Mouse (Mus musculus) v-Abl transformed pro-B cells (cell line): ENCODE data around the gene Cracr2b.
"Not testable (repeated sequence)": the region's sequence is repeated elsewhere in the genome, so short reads cannot be mapped to it uniquely, and the experiment has no call there.

Experiments used
- in situ Hi-C, 2 experiments: fragments of 400-800 bp; cut with MboI; formaldehyde crosslinking; loops; one replicate each; pipeline ENCODE4 v1.15.1; 2025; ENCODE audit not compliant: unreplicated experiment in 2 of 2

Cracr2b gene

GRCm38 (mm10) chr7:141432741-141433516 lies 28.0 kb upstream of the Cracr2b start:
- in situ Hi-C loops, result no loop called here

- in situ Hi-C loops, result no loop called here
Measured at GRCm38 (mm10) chr7:141433517-141434400, 27.1 kb upstream of the Cracr2b start.

DNA sequence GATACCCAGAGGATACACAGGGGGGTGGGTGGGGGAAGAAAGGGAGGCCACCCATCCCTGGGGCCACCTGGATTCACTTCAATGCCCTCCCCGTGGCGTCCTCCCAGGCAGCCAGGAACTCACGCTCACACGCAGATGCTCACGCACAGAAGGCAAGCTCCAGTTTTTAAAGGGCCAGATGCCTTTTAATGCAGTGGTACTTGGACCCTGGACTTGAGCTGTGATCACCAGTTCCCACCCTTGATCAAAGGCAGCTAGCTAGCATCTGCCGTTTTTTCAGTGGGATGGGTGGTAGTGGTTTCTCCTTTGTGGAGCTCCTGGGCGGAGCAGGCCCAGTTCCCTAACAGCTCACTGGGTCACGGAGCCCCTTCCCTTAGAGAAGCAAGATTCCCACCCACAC lies 26.4 kb upstream of the Cracr2b start:
- in situ Hi-C loops, result no loop called here

GRCm38 (mm10) chr7:141435129-141435855 lies 25.6 kb upstream of the Cracr2b start:
- in situ Hi-C loops, result no loop called here

DNA sequence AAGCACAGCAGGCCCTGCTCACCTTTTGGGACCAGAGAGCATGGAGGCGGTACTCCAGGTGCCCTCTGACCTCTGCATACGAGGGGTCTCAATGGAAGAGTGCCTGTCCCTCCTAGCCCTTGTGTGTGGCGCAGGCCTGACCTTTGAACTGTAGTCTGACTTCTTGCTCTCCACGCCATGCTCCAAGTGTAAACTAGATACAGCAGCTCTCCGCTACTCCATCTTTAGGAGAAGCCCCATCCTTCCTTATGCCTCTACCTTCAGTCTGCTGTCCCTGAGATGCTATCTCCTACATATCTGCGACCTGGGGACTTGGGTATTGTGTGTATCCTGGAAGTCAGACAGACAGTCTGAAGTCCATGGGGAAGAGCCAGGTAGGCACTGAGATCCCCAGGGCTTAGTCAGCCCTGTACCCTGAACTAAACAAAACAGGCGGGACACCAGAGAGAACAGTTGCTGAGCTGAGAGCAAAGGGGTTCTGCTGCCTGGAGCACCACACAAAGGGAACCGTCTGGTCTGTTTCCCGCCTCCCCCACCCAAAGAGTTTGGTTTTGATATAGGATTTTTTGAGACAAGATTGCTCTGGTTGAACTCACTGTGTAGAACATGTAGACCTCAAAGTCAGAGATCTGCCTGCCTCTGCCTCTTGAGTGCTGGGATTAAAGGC lies 24.9 kb upstream of the Cracr2b start:
- in situ Hi-C loops, result no loop called here

- in situ Hi-C loops, result no loop called here
Measured at GRCm38 (mm10) chr7:141436523-141436892, 24.4 kb upstream of the Cracr2b start.

DNA sequence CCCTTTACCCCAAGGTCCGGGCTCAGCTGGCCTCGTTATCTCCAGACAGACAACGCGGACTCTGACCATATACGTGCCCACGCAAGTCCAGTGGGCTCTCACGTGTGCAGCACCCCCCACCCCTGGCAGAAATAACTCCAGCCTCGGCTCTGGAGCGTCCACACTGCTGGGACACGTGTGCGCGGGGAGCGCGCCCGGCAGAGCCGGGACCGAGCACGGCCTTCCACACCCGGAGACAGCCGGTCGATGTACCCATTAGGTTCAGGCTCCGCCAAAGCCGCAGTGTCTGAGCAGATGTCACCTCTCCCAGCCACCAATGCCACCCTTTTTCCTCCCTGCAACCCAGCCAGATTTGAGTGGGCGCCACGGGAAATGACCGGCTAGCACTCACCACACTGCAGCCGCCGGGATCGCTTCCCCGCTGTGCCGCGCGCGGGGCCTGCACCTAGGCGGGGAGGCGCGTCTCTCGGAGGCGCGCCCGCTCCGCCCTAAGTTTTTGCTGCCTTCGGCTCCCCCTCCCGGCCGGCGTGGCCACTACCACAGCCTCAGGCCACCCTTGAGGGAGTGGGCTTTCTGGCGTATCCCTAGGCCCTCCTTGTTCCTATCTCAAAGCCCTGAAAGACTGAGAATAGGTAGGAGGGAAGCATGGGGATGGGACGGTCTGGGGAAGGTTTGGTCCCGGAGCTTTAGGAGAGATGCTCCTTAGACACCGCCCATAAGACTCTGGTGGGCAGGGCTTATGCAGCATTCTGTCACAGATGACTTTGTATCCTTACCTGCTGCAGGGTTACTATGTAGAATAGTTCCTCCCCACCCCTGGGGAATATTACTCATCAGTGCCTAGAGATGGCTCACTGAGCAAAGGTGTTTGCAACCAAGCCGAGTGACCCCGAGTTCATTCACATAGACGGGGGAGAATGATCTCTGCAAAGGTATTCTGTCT lies 23.4 kb upstream of the Cracr2b start, which contains the start of gene Slc25a22:
Slc25a22 (minus strand) TSS at position 715 of the 943 bp plus-strand sequence.
- in situ Hi-C loops, result no loop called here

DNA sequence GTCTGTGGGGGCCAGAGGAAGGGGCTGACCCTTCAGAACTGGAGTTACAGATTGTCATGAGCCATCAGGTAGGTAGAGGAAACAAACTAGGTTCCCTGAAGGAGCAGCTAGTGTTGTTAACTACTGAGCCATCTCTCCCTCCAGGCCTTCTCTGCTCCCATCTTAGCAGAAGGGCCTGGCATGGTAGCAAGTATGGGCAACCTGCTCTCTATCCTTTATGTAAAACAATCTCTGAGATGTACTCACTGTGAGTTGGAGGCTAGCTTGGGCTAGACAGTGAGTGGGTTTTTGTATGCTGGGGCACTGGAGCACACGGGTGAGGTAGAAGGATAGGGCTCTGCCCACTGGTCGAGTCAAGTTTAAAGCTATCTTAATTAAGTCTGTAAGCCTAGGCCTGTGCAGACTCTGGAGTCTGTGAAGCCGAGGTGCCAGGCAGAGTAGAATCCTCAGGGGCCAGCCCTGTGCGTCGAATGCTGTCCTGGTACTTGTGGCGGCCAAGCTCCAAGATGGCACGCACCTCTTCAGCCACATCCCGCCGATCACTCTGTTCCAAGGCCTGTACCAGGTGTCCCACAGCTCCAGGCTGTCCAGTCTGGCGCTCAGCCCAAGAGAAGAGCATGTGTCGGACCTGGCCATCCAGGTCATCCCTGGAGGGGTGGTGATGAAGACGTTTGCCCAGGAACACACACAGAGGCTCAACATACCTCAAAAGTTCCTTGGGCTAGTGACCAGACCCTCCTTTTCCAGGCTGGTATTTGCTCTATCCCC lies 22.5 kb upstream of the Cracr2b start:
- in situ Hi-C loops, result no loop called here

DNA sequence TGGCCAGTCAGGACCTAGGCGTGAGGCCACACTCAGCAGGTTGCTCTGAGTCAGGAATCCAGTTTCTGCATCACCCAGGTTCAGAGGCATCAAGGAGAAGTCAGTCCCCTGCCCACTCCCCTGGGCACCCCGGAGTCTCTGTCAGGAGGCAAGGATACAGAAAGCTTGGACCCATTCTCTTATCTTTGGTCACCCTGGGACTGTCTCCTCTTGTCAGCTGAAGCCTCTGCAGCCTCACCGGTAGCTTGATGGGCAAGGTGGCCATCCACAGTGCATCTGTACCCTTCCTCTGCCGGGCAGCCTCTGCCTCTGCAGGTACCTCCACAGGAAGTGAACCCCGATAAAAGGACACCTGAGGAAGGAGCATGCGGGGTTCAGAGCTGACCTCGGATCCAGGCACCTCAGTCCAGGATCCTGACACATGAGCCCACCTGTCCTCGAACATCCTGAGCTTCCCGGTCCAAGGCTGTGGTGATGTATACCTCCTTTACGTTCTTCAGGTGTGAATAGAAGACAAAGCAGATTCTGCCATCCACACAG lies 21.7 kb upstream of the Cracr2b start:
- in situ Hi-C loops, result no loop called here

DNA sequence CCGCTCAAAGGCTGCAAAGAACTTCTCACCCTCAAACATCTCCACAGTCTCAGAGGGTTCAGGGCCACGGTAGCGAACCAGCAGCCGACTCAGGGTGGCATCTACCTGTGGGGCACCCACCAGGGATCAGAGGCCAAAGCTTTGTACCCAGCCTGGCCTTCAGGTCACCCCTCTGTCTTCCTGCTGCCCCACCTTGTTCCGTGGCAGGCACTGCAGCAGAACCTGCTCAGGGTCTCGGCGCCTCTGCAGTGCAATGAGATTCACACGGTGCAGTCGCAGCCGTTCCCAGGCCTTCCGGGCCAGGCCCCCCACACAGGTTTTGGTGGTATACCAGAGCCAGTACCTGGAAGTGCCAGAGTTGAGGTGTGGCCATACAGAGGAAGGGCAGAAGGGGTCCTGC lies 21.1 kb upstream of the Cracr2b start:
- in situ Hi-C loops, result no loop called here

- in situ Hi-C loops, result no loop called here
Measured at GRCm38 (mm10) chr7:141440613-141441012, 20.3 kb upstream of the Cracr2b start.

GRCm38 (mm10) chr7:141441460-141441859 lies 19.4 kb upstream of the Cracr2b start:
- in situ Hi-C loops, result no loop called here

- in situ Hi-C loops, result no loop called here
Measured at GRCm38 (mm10) chr7:141442199-141442598, 18.7 kb upstream of the Cracr2b start.

DNA sequence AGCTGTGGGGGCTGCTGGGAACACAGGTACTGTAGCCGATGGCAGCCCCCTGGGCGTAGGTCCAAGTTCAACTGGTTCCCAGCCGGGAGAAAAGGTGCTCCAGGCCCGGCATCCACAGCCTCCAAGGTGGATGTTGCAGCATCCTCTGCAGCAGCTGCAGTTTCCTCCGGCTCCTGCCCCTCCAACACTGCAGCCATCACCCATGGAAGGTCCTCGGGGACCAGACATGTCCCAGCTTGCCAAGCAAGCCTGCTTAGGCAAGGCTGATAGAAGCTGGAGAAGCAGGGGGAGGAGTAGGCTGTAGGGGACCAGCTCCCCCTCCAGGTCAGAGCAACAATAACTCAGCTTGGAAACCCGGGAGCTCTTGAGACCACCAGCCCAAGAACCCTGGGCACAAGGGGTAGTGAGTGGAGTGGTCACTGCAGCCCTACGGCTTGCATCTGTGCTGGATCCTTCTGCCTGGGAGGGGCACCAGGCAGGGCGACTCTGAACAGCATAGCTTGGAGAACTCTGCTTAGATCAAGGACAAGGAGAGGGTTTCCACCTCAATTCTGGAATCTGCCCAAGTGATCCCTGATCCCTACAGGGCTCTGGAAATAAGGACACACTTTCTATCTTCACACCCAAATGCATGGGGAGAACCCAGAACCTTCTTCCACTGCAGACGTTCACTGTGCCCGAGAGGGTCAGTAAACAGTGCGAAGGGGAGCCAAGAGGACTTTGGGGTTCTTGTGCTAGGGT lies 17.6 kb upstream of the Cracr2b start:
- in situ Hi-C loops, result no loop called here

DNA sequence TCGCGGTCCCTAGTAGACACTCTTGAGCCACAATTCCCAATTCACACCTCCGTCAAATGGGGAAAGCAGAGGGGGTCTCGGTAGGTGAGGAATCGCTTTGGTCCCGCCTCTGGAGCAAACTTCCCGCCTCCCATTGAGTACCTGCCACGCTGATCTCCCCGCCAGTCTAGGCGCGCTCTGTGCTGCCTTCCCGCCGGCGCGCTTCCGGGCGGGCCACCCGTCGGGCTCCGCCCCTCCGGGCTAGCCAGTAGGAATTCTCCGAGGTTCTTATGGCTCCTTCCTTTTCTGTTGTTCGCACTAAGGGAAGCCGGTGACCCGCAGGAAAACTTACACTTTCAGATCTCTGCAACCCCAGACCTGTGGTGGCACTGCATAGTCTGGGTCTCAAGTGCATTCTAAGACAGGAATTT lies 17.1 kb upstream of the Cracr2b start, which contains the start of gene Pidd1:
Pidd1 (minus strand) TSS at position 198 of the 410 bp plus-strand sequence.
- in situ Hi-C loops, result no loop called here

DNA sequence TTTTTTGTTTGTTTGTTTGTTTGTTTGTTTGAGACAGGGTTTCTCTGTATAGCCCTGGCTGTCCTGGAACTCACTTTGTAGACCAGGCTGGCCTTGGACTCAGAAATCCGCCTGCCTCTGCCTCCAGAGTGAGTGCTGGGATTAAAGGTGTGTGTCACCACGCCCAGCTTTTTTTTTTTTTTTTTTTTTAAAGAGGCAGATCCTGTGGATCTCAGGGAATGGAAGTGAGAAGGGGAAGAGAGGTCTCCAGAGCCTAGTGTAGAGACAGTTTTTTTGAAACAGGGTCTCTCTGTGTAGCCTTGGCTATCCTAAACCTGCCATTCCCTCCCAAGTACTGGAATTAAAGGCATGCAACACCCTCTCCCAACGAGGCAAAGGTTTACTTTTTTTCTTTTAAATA lies 14.5 kb upstream of the Cracr2b start:
- in situ Hi-C loops, result not testable (repeated sequence)

DNA sequence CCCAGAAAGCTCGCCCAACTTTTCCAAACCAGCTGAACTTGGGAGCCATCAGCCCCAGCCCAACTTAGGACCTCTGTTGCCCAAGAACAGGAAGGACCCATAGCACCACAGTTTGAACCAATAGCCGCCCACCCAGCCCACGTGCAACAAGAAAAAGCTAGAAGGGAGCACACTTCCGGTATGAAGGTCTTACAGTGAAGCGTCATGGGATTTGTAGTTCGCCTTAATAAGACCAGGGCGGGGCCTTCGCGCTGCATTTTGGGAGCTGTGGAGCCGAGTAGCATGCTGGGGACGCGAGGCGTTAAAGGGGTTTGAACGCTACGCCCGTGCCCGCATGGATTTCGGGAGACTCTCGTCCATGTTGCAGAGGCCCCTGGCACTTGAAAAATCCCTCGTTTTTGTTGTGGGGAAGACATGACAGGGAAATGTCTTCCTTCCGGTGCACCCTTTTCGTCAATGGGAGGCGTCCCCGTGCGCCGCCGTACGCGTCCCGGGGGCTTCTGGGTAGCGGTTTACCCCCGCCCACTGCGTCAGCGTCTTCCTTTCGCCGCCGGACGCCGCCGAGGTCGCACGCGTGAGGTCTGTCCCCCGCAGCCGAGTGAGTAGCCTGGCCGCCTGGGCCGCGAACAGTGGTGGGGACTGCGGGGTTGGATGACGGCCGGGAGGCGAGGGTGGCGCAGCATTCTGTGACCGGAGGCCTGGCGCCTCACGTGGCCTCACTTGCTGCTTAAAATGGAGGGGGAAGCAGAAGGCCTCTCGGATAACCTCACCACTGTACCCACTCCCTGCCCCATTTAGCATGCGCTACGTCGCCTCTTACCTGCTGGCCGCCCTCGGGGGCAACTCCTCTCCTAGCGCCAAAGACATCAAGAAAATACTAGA lies 13.5 kb upstream of the Cracr2b start, which contains the start of gene Rplp2:
Rplp2 (plus strand) TSS at position 261 of the 882 bp plus-strand sequence.
- in situ Hi-C loops, result no loop called here
